Mouse (Mus musculus) inflammation-experienced regulatory T-cells, adult 6 months (primary cell): Measurements from ENCODE around the gene Mtrf1l. TPM values are rescaled to one million over a fixed set of nuclear protein-coding genes. Genes with fewer than 3 reads are reported as not detected.
A peak's percentile ranks its signal among the peaks of the same experiment; 100 is the strongest.

Experiments
- ATAC-seq: one replicate; pipeline ENCODE4 v1.8.0; 2017
- polyA plus RNA-seq, 3 experiments: library from polyadenylated mRNA; unstranded; fragments of 100-300 nt; shearing (Covaris generic); gene quantifications; one replicate each; pipeline ENCODE4 v1.2.1; 2017

The Mtrf1l gene
- polyA plus RNA-seq = 1 to 10 TPM; 3.6 to 9.8 (median 5.2) TPM

GRCm38 (mm10) chr10:5823740-5824491 lies at the start of gene Mtrf1l:
Mtrf1l (minus strand) TSS chr10:5823910.
- ATAC-seq = peak; percentile 83

GRCm38 (mm10) chr10:5871081-5871480 lies 47.4 kb upstream of the Mtrf1l start:
- no peak for ATAC-seq

GRCm38 (mm10) chr10:5867981-5868552 lies 44.4 kb upstream of the Mtrf1l start:
- no peak for ATAC-seq

- ATAC-seq = no peak
Measured at GRCm38 (mm10) chr10:5865996-5866395, 42.3 kb upstream of the Mtrf1l start.

- no peak for ATAC-seq
Measured at GRCm38 (mm10) chr10:5862669-5863068, 39.0 kb upstream of the Mtrf1l start.

GRCm38 (mm10) chr10:5860849-5861248 lies 37.1 kb upstream of the Mtrf1l start:
- ATAC-seq = no peak

GRCm38 (mm10) chr10:5859729-5860128 lies 36.0 kb upstream of the Mtrf1l start:
- no peak for ATAC-seq

GRCm38 (mm10) chr10:5857996-5858549 lies 34.4 kb upstream of the Mtrf1l start:
- ATAC-seq = no peak

- ATAC-seq = no peak
Measured at GRCm38 (mm10) chr10:5853290-5853868, 29.7 kb upstream of the Mtrf1l start.

- no peak for ATAC-seq
Measured at GRCm38 (mm10) chr10:5846939-5847338, 23.2 kb upstream of the Mtrf1l start.

GRCm38 (mm10) chr10:5841369-5841768 lies 17.7 kb upstream of the Mtrf1l start:
- ATAC-seq = no peak

GRCm38 (mm10) chr10:5826336-5827025 lies 2.8 kb upstream of the Mtrf1l start:
- ATAC-seq = no peak

GRCm38 (mm10) chr10:5824779-5825178 lies 1.1 kb upstream of the Mtrf1l start:
- ATAC-seq = peak; percentile 40

GRCm38 (mm10) chr10:5823291-5823739 lies 395 bp downstream of the Mtrf1l start:
- ATAC-seq = no peak

- no peak for ATAC-seq
Measured at GRCm38 (mm10) chr10:5818772-5819171, 4.9 kb downstream of the Mtrf1l start.

- no peak for ATAC-seq
Measured at GRCm38 (mm10) chr10:5815968-5816367, 7.7 kb downstream of the Mtrf1l start.

GRCm38 (mm10) chr10:5813724-5814123 lies 10.0 kb downstream of the Mtrf1l start:
- no peak for ATAC-seq

- no peak for ATAC-seq
Measured at GRCm38 (mm10) chr10:5807683-5808082, 16.0 kb downstream of the Mtrf1l start.

- ATAC-seq = no peak
Measured at GRCm38 (mm10) chr10:5806996-5807395, 16.7 kb downstream of the Mtrf1l start.

GRCm38 (mm10) chr10:5806416-5806815 lies 17.3 kb downstream of the Mtrf1l start:
- no peak for ATAC-seq

GRCm38 (mm10) chr10:5805731-5806307 lies 17.9 kb downstream of the Mtrf1l start:
- ATAC-seq = peak; percentile 81

GRCm38 (mm10) chr10:5805243-5805730 lies 18.4 kb downstream of the Mtrf1l start, which contains the start of gene Fbxo5:
Fbxo5 (minus strand) TSS chr10:5805600.
- ATAC-seq = peak; percentile 90
